12 mouse cellular contexts compared by ENCODE assay signal in genomic region chr12:17444406-17444805, GRCm38 (mm10).
DNase-seq lines count a peak whose midpoint lies in the region; ATAC-seq and TF ChIP-seq lines count a peak whose summit lies in the region.
"Had no signal": no experiment of that assay in that cellular context is flagged by ENCODE, and none has a peak within 500 bp of the region (broad histone marks: within the 10 kb centered on the region; RNA-seq: fewer than 3 reads in every experiment).

No protein-coding gene starts in this region.

- intact Hi-C loops in gastrocnemius, adult 2 months (cut with DNase I) = no loop called here
- intact Hi-C loops in gastrocnemius, postnatal 36 days (cut with DNase I) = no loop called here

- WGBS in kidney, adult 2 months = 63% methylated on average over 11 of the region's 11 CpGs
- WGBS in lung, embryonic 16.5 days = 61% methylated on average over 11 of the region's 11 CpGs

- peak overlapping the region; percentile 49; the same call in 1 of the 2 replicates for H3K27ac ChIP-seq in gastrocnemius, adult 2 months
- 0 out of 2 replicates have a peak overlapping the region, but pooled peaks have one; percentile 11 for H3K27ac ChIP-seq in kidney, adult 2 months (ENCODE audit: insufficient read depth, low read depth, low read length)
- peak overlapping the region; percentile 57; the same call in 1 of the 2 replicates for H3K27ac ChIP-seq in lung, embryonic 16.5 days (ENCODE audit: low read length)
- H3K27ac ChIP-seq: limb, embryonic 15.5 days had no signal

- H3K36me3 ChIP-seq in kidney, adult 2 months (ENCODE audit: control insufficient read depth, insufficient read depth, low read length) = no peaks in the 10 kb centered on the region
- H3K36me3 ChIP-seq in lung, embryonic 16.5 days (ENCODE audit: control insufficient read depth, insufficient read depth, low read length) = no peaks in the 10 kb centered on the region
- H3K36me3 ChIP-seq: limb, embryonic 15.5 days had no signal

- ATAC-seq in lung, embryonic 16.5 days (ENCODE audit: low read depth) = peak; percentile 53
- ATAC-seq: hindbrain, embryonic 16.5 days; Patski had no signal

- peaks cover 13% of the 10 kb centered on the region for H3K4me1 ChIP-seq in kidney, adult 2 months (ENCODE audit: control insufficient read depth, insufficient read depth, low read length)
- H3K4me1 ChIP-seq in lung, embryonic 16.5 days (replicated peaks; ENCODE audit: control insufficient read depth, insufficient read depth, low read length) = no peaks in the 10 kb centered on the region; the same call in 1 of the 2 replicates

- no peak for TF ChIP-seq POLR2A in kidney, adult 2 months (IDR thresholded peaks at IDR 0.05; ENCODE audit: low read depth, low read length)

- no peaks in the 10 kb centered on the region for H3K27me3 ChIP-seq in kidney, adult 2 months (replicated peaks; ENCODE audit: control insufficient read depth, insufficient read depth, low read length)
- no peaks in the 10 kb centered on the region for H3K27me3 ChIP-seq in lung, embryonic 16.5 days (ENCODE audit: control insufficient read depth, insufficient read depth, low read depth, low read length)
- H3K27me3 ChIP-seq: limb, embryonic 15.5 days; Patski had no signal

- TF ChIP-seq CTCF in gastrocnemius, adult 2 months (IDR thresholded peaks at IDR 0.05) = no peak
- TF ChIP-seq CTCF in kidney, adult 2 months (conservative IDR thresholded peaks at IDR 0.05; ENCODE audit: insufficient read depth, insufficient read length, low read depth, low read length) = no peak

- no peak overlapping the region for H3K9ac ChIP-seq in lung, embryonic 16.5 days (ENCODE audit: low read length)
- H3K9ac ChIP-seq: limb, embryonic 15.5 days had no signal

- H3K9me3 ChIP-seq in lung, embryonic 16.5 days (ENCODE audit: control insufficient read depth, low read length) = no peaks in the 10 kb centered on the region
- H3K9me3 ChIP-seq: limb, embryonic 15.5 days had no signal

- peak; percentile 32 for DNase-seq in gastrocnemius, adult 2 months
- no peak for DNase-seq in gastrocnemius, postnatal 36 days
- peak; percentile 60 to 86 for DNase-seq in heart, adult 18-20 months
- DNase-seq in kidney, adult 2 months = peak; percentile 86
- no peak for DNase-seq in cerebellum, adult 9-11 months
- no peak for DNase-seq in ovary, postnatal 14 days (ENCODE audit: low spot score)
- DNase-seq in left cerebral cortex, adult 9 months (ENCODE audit: low spot score in 2 of 2) = no peak

- no peak overlapping the region for H3K4me3 ChIP-seq in gastrocnemius, adult 2 months
- no peak overlapping the region for H3K4me3 ChIP-seq in kidney, adult 2 months (ENCODE audit: insufficient read depth, low read depth, low read length)
- no peak overlapping the region for H3K4me3 ChIP-seq in lung, embryonic 16.5 days (ENCODE audit: low read length)
- H3K4me3 ChIP-seq: erythroblast, embryonic 14.5 days; limb, embryonic 15.5 days had no signal

- H3K4me2 ChIP-seq in lung, embryonic 16.5 days (ENCODE audit: low read depth, low read length) = no peak overlapping the region
- H3K4me2 ChIP-seq: limb, embryonic 15.5 days had no signal

Comparison
In these comparisons a context has a peak if more than half of its experiments do, and no peak if none do; other contexts are left out.
1. DNase-seq: peak in gastrocnemius, adult 2 months (single experiment), heart, adult 18-20 months (2 of 2) and kidney, adult 2 months (single experiment); none in gastrocnemius, postnatal 36 days (0 of 2), cerebellum, adult 9-11 months (single experiment), ovary, postnatal 14 days (single experiment) and left cerebral cortex, adult 9 months (0 of 2).
2. Peak in every context shown above with its lines, with median percentiles within 50 percentile points of each other: H3K27ac ChIP-seq.